8 mouse cellular contexts compared by ENCODE assay signal in genomic region chr12:79842319-79842718, GRCm38 (mm10).
DNase-seq lines count a peak whose midpoint lies in the region; ATAC-seq and TF ChIP-seq lines count a peak whose summit lies in the region.

No protein-coding gene starts in this region.

- no peaks in the 10 kb centered on the region for H3K9me3 ChIP-seq in heart, embryonic 12.5 days (replicated peaks)
- no peaks in the 10 kb centered on the region for H3K9me3 ChIP-seq in heart, postnatal 0 days (replicated peaks; ENCODE audit: control insufficient read depth, low read length)
- H3K9me3 ChIP-seq in liver, embryonic 12.5 days (replicated peaks), result no peaks in the 10 kb centered on the region

- peak overlapping the region; percentile 34; the same call in 1 of the 2 replicates for H3K9ac ChIP-seq in heart, embryonic 12.5 days
- no peak overlapping the region for H3K9ac ChIP-seq in heart, postnatal 0 days (replicated peaks; ENCODE audit: low read depth, low read length)
- no peak overlapping the region for H3K9ac ChIP-seq in liver, embryonic 12.5 days

- TF ChIP-seq EP300 in heart, postnatal 0 days (IDR thresholded peaks at IDR 0.05; ENCODE audit: low read depth), result no peak

- H3K27me3 ChIP-seq in heart, embryonic 12.5 days (replicated peaks), result no peaks in the 10 kb centered on the region
- no peaks in the 10 kb centered on the region for H3K27me3 ChIP-seq in heart, postnatal 0 days (ENCODE audit: control insufficient read depth, insufficient read depth, low read length)
- H3K27me3 ChIP-seq in liver, embryonic 12.5 days (replicated peaks), result no peaks in the 10 kb centered on the region

- peaks cover 94% of the 10 kb centered on the region for H3K4me1 ChIP-seq in heart, embryonic 12.5 days (replicated peaks)
- H3K4me1 ChIP-seq in heart, postnatal 0 days (ENCODE audit: control insufficient read depth, insufficient read depth), result peaks cover 65% of the 10 kb centered on the region
- H3K4me1 ChIP-seq in liver, embryonic 12.5 days, result peaks cover 76% of the 10 kb centered on the region

- no peaks in the 10 kb centered on the region for H3K36me3 ChIP-seq in heart, embryonic 12.5 days
- no peaks in the 10 kb centered on the region for H3K36me3 ChIP-seq in heart, postnatal 0 days (replicated peaks; ENCODE audit: control insufficient read depth, insufficient read depth, low read length)
- no peaks in the 10 kb centered on the region for H3K36me3 ChIP-seq in liver, embryonic 12.5 days

- 21% methylated on average over 7 of the region's 7 CpGs for WGBS in heart, embryonic 12.5 days
- WGBS in heart, postnatal 0 days, result 15% methylated on average over 7 of the region's 7 CpGs
- WGBS in liver, embryonic 12.5 days (ENCODE audit: insufficient replicate concordance), result 33% methylated on average over 7 of the region's 7 CpGs

- ATAC-seq in heart, embryonic 12.5 days (ENCODE audit: insufficient number of reproducible peaks, low FRiP score), result 0 out of 2 replicates have a peak, but pooled peaks have one; percentile 38
- peak; percentile 60 for ATAC-seq in CD4-positive, CD25-positive, alpha-beta regulatory T cell, adult 4 months
- ATAC-seq in heart, postnatal 0 days (ENCODE audit: insufficient read depth, low read depth), result 0 out of 2 replicates have a peak, but pooled peaks have one; percentile 22
- ATAC-seq in liver, embryonic 12.5 days, result no peak
- ATAC-seq in monocyte, adult 5-6 weeks (replicated peaks; ENCODE audit: insufficient number of reproducible peaks, low FRiP score, low TSS enrichment, poor library complexity, severe bottlenecking), result no peak

- H3K4me2 ChIP-seq in heart, embryonic 12.5 days, result no peak overlapping the region
- H3K4me2 ChIP-seq in heart, postnatal 0 days (ENCODE audit: low read depth, low read length), result no peak overlapping the region
- no peak overlapping the region for H3K4me2 ChIP-seq in liver, embryonic 12.5 days

- peak overlapping the region; percentile 80 for H3K27ac ChIP-seq in heart, embryonic 12.5 days (ENCODE audit: poor library complexity, severe bottlenecking)
- H3K27ac ChIP-seq in heart, postnatal 0 days (ENCODE audit: low read depth), result peak overlapping the region; percentile 68
- H3K27ac ChIP-seq in liver, embryonic 12.5 days, result peak overlapping the region; percentile 53

- no peak for TF ChIP-seq CTCF in heart, postnatal 0 days (IDR thresholded peaks at IDR 0.05; ENCODE audit: low read depth)

- DNase-seq in heart, postnatal 36 days, result no peak
- DNase-seq in heart, postnatal 0 days (ENCODE audit: low spot score), result no peak
- peak; percentile 49 for DNase-seq in thymus, postnatal 14 days
- DNase-seq in adrenal gland, postnatal 10 days, result no peak

- intact Hi-C loops in heart, postnatal 36 days (cut with DNase I), result no loop called here

- H3K4me3 ChIP-seq in heart, embryonic 12.5 days, result no peak overlapping the region
- H3K4me3 ChIP-seq in heart, postnatal 0 days (ENCODE audit: low read depth, low read length), result no peak overlapping the region
- H3K4me3 ChIP-seq in liver, embryonic 12.5 days, result no peak overlapping the region

Comparison
In these comparisons a context has a peak if more than half of its experiments do, and no peak if none do; other contexts are left out.
1. ATAC-seq: peak in heart, embryonic 12.5 days (single experiment), CD4-positive, CD25-positive, alpha-beta regulatory T cell, adult 4 months (single experiment) and heart, postnatal 0 days (single experiment); none in liver, embryonic 12.5 days (single experiment) and monocyte, adult 5-6 weeks (single experiment).
2. Peak in every context shown above with its lines, with median percentiles within 50 percentile points of each other: H3K27ac ChIP-seq.